Mouse (Mus musculus): ENCODE results near the gene Sos1.

DNA sequence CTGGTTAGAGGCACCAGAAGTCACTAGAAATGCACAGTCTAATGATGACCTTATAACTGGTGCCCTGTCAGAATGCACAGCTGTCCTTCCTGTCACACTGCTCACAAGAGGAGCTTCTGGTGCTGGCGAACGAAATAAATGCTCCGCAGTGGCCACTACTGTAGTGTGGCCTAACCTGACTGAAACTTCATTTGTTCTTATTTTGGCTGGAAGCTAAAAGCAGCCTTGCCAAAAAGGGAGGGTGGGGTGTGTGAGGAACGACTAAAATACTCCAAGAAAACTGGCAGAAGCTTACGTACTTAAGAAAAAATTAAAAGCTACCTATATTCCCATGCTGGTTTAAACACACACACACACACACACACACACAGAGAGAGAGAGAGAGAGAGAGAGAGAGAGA lies 53.4 kb downstream of the Sos1 start:
- TF ChIP-seq CTCF (IDR thresholded peaks at IDR 0.05; ENCODE audit: borderline replicate concordance, insufficient read depth, low read length) = no peak
- TF ChIP-seq POLR2A (IDR thresholded peaks at IDR 0.05; ENCODE audit: low read depth, low read length) = no peak
